Mouse (Mus musculus): Measurements from ENCODE around the gene Anapc15. TPM values are rescaled to one million over a fixed set of nuclear protein-coding genes. Genes with fewer than 3 reads are reported as not detected.
"Not testable (repeated sequence)": the region's sequence is repeated elsewhere in the genome, so short reads cannot be mapped to it uniquely, and the experiment has no call there.

Anapc15 gene
- polyA plus RNA-seq, 1 experiment = 97.5 TPM

GRCm38 (mm10) chr7:101935957-101936356 is 72.4 kb downstream of the Anapc15 start:
- peak overlapping the region; percentile 8 for H3K4me3 ChIP-seq (replicated peaks; ENCODE audit: control insufficient read depth, low read depth, low read length)
- no peak overlapping the region for H3K27ac ChIP-seq (ENCODE audit: control insufficient read depth, insufficient read depth, low read depth, low read length, poor library complexity)
- WGBS = 62% methylated on average over 4 of the region's 4 CpGs
- peaks cover 2% of the 10 kb centered on the region for H3K4me1 ChIP-seq (ENCODE audit: control insufficient read depth, insufficient read depth, low read length)
- TF ChIP-seq POLR2A (IDR thresholded peaks at IDR 0.05; ENCODE audit: borderline replicate concordance, control insufficient read depth, low read depth, low read length) = no peak
- TF ChIP-seq CTCF (IDR thresholded peaks at IDR 0.05; ENCODE audit: control insufficient read depth, insufficient read depth, low read length) = no peak

- 91% methylated on average over 4 of the region's 4 CpGs for WGBS
- no peak for TF ChIP-seq POLR2A (IDR thresholded peaks at IDR 0.05; ENCODE audit: borderline replicate concordance, control insufficient read depth, low read depth, low read length)
- no peak for TF ChIP-seq CTCF (IDR thresholded peaks at IDR 0.05; ENCODE audit: control insufficient read depth, insufficient read depth, low read length)
- Histone ChIP-seq H3K4me1 (ENCODE audit: control insufficient read depth, insufficient read depth, low read length) (peaks cover 2% of the 10 kb centered on the region), H3K4me3 (replicated peaks; ENCODE audit: control insufficient read depth, low read depth, low read length) (no peak overlapping the region), H3K27ac (ENCODE audit: control insufficient read depth, insufficient read depth, low read depth, low read length, poor library complexity) (no peak overlapping the region)
Observed at GRCm38 (mm10) chr7:101936996-101937395, 73.5 kb downstream of the Anapc15 start.

- peaks cover 2% of the 10 kb centered on the region for H3K4me1 ChIP-seq (ENCODE audit: control insufficient read depth, insufficient read depth, low read length)
- 93% methylated on average over 4 of the region's 4 CpGs for WGBS
- H3K4me3 ChIP-seq (replicated peaks; ENCODE audit: control insufficient read depth, low read depth, low read length) = no peak overlapping the region
- no peak overlapping the region for H3K27ac ChIP-seq (ENCODE audit: control insufficient read depth, insufficient read depth, low read depth, low read length, poor library complexity)
- no peak for TF ChIP-seq CTCF (IDR thresholded peaks at IDR 0.05; ENCODE audit: control insufficient read depth, insufficient read depth, low read length)
- no peak for TF ChIP-seq POLR2A (IDR thresholded peaks at IDR 0.05; ENCODE audit: borderline replicate concordance, control insufficient read depth, low read depth, low read length)
Observed at GRCm38 (mm10) chr7:101937569-101937968, 74.1 kb downstream of the Anapc15 start.

- no peak overlapping the region for H3K27ac ChIP-seq (ENCODE audit: control insufficient read depth, insufficient read depth, low read depth, low read length, poor library complexity)
- H3K4me3 ChIP-seq (replicated peaks; ENCODE audit: control insufficient read depth, low read depth, low read length) = no peak overlapping the region
- 81% methylated on average over 2 of the region's 2 CpGs for WGBS
- TF ChIP-seq POLR2A (IDR thresholded peaks at IDR 0.05; ENCODE audit: borderline replicate concordance, control insufficient read depth, low read depth, low read length) (no peak), CTCF (IDR thresholded peaks at IDR 0.05; ENCODE audit: control insufficient read depth, insufficient read depth, low read length) (no peak)
- H3K4me1 ChIP-seq (ENCODE audit: control insufficient read depth, insufficient read depth, low read length) = peaks cover 2% of the 10 kb centered on the region
Observed at GRCm38 (mm10) chr7:101938348-101938747, 74.8 kb downstream of the Anapc15 start.

GRCm38 (mm10) chr7:101939758-101940157 is 76.2 kb downstream of the Anapc15 start:
- 81% methylated on average over 4 of the region's 4 CpGs for WGBS
- Histone ChIP-seq H3K27ac (ENCODE audit: control insufficient read depth, insufficient read depth, low read depth, low read length, poor library complexity) (no peak overlapping the region), H3K4me3 (replicated peaks; ENCODE audit: control insufficient read depth, low read depth, low read length) (no peak overlapping the region), H3K4me1 (ENCODE audit: control insufficient read depth, insufficient read depth, low read length) (peaks cover 2% of the 10 kb centered on the region)
- no peak for TF ChIP-seq POLR2A (IDR thresholded peaks at IDR 0.05; ENCODE audit: borderline replicate concordance, control insufficient read depth, low read depth, low read length)

GRCm38 (mm10) chr7:101949008-101949407 is 85.5 kb downstream of the Anapc15 start:
- 27% methylated on average over 5 of the region's 5 CpGs for WGBS
- H3K4me1 ChIP-seq (ENCODE audit: control insufficient read depth, insufficient read depth, low read length); H3K4me3 ChIP-seq (replicated peaks; ENCODE audit: control insufficient read depth, low read depth, low read length): not testable (repeated sequence)
- peak overlapping the region; percentile 38; the same call in 1 of the 2 replicates for H3K27ac ChIP-seq (ENCODE audit: control insufficient read depth, insufficient read depth, low read depth, low read length, poor library complexity)

Other genes with a start within 250 kb of the Anapc15 start
- 5.0 and 12.5 TPM in 2 replicates for gene Clpb, start 200.1 kb upstream of the Anapc15 start, polyA plus RNA-seq (2011; ENCODE audit: insufficient read depth, insufficient read length, low replicate concordance, missing spikeins)
- not detected in 2 replicates for gene Phox2a, start 45.4 kb upstream of the Anapc15 start, polyA plus RNA-seq (2011; ENCODE audit: insufficient read depth, insufficient read length, low replicate concordance, missing spikeins)
- 9.4 and 22.7 TPM in 2 replicates for gene Inppl1, start 25.5 kb upstream of the Anapc15 start, polyA plus RNA-seq (2011; ENCODE audit: insufficient read depth, insufficient read length, low replicate concordance, missing spikeins)
- gene Folr2, start 6.5 kb upstream of the Anapc15 start, polyA plus RNA-seq (2011; ENCODE audit: insufficient read depth, insufficient read length, low replicate concordance, missing spikeins) = 0.92 and 3.3 TPM in 2 replicates
- gene Folr1, start 7.1 kb downstream of the Anapc15 start, polyA plus RNA-seq (2011; ENCODE audit: insufficient read depth, insufficient read length, low replicate concordance, missing spikeins) = 6.8 TPM in 1 of 2 replicates, not detected in the other
- gene Lamtor1, start 42.2 kb downstream of the Anapc15 start, polyA plus RNA-seq (2011; ENCODE audit: insufficient read depth, insufficient read length, low replicate concordance, missing spikeins) = 53.6 and 78.1 TPM in 2 replicates
- gene Tomt, start 42.6 kb downstream of the Anapc15 start, polyA plus RNA-seq (2011; ENCODE audit: insufficient read depth, insufficient read length, low replicate concordance, missing spikeins) = not detected in 2 replicates
- not detected in 2 replicates for gene Lrrc51, start 70.2 kb downstream of the Anapc15 start, polyA plus RNA-seq (2011; ENCODE audit: insufficient read depth, insufficient read length, low replicate concordance, missing spikeins)
- 82.2 and 130 TPM in 2 replicates for gene Numa1, start 70.4 kb downstream of the Anapc15 start, polyA plus RNA-seq (2011; ENCODE audit: insufficient read depth, insufficient read length, low replicate concordance, missing spikeins)
- 12.9 and 17.6 TPM in 2 replicates for gene Il18bp, start 155.0 kb downstream of the Anapc15 start, polyA plus RNA-seq (2011; ENCODE audit: insufficient read depth, insufficient read length, low replicate concordance, missing spikeins)
- 10.0 and 12.9 TPM in 2 replicates for gene Rnf121, start 201.8 kb downstream of the Anapc15 start, polyA plus RNA-seq (2011; ENCODE audit: insufficient read depth, insufficient read length, low replicate concordance, missing spikeins)
- 33.8 and 35.5 TPM in 2 replicates for gene Xndc1, start 201.8 kb downstream of the Anapc15 start, polyA plus RNA-seq (2011; ENCODE audit: insufficient read depth, insufficient read length, low replicate concordance, missing spikeins)
- gene Xntrpc, start 202.0 kb downstream of the Anapc15 start, polyA plus RNA-seq (2011; ENCODE audit: insufficient read depth, insufficient read length, low replicate concordance, missing spikeins) = 1.0 and 3.2 TPM in 2 replicates
- gene Trpc2, start 219.4 kb downstream of the Anapc15 start, polyA plus RNA-seq (2011; ENCODE audit: insufficient read depth, insufficient read length, low replicate concordance, missing spikeins) = not detected in 2 replicates
- not detected in 2 replicates for gene Art1, start 238.0 kb downstream of the Anapc15 start, polyA plus RNA-seq (2011; ENCODE audit: insufficient read depth, insufficient read length, low replicate concordance, missing spikeins)
- gene Art5, start 245.8 kb downstream of the Anapc15 start, polyA plus RNA-seq (2011; ENCODE audit: insufficient read depth, insufficient read length, low replicate concordance, missing spikeins) = 3.6 TPM in 1 of 2 replicates, not detected in the other